Mouse (Mus musculus): Measurements from ENCODE around the gene Lmnb2.
A peak's percentile ranks its signal among the peaks of the same experiment; 100 is the strongest.

Lmnb2 gene

GRCm38 (mm10) chr10:80928586-80929298, 10.7 kb upstream of the Lmnb2 start:
- DNase-seq = peak; percentile 96

GRCm38 (mm10) chr10:80925472-80925871, 7.4 kb upstream of the Lmnb2 start:
- no peak for DNase-seq

GRCm38 (mm10) chr10:80921923-80922322, 3.9 kb upstream of the Lmnb2 start:
- DNase-seq = no peak

- no peak for DNase-seq
Observed at GRCm38 (mm10) chr10:80917336-80917778, 688 bp downstream of the Lmnb2 start.

- no peak for DNase-seq
Observed at GRCm38 (mm10) chr10:80915736-80916135, 2.3 kb downstream of the Lmnb2 start.

- no peak for DNase-seq
Observed at GRCm38 (mm10) chr10:80915260-80915659, 2.8 kb downstream of the Lmnb2 start.

GRCm38 (mm10) chr10:80914253-80914656, 3.8 kb downstream of the Lmnb2 start:
- DNase-seq = no peak

GRCm38 (mm10) chr10:80913364-80914011, 4.6 kb downstream of the Lmnb2 start:
- no peak for DNase-seq

- no peak for DNase-seq
Observed at GRCm38 (mm10) chr10:80911891-80912290, 6.2 kb downstream of the Lmnb2 start.

GRCm38 (mm10) chr10:80911354-80911753, 6.7 kb downstream of the Lmnb2 start:
- no peak for DNase-seq

- no peak for DNase-seq
Observed at GRCm38 (mm10) chr10:80909375-80910162, 8.5 kb downstream of the Lmnb2 start.

GRCm38 (mm10) chr10:80904709-80905108, 13.3 kb downstream of the Lmnb2 start:
- no peak for DNase-seq

GRCm38 (mm10) chr10:80904004-80904693, 13.9 kb downstream of the Lmnb2 start:
- DNase-seq = no peak

GRCm38 (mm10) chr10:80903282-80903681, 14.8 kb downstream of the Lmnb2 start:
- DNase-seq = no peak

- no peak for DNase-seq
Observed at GRCm38 (mm10) chr10:80902273-80902940, 15.6 kb downstream of the Lmnb2 start.

- DNase-seq = no peak
Observed at GRCm38 (mm10) chr10:80901409-80902272, 16.4 kb downstream of the Lmnb2 start.

GRCm38 (mm10) chr10:80900318-80901247, 17.5 kb downstream of the Lmnb2 start, which contains the start of gene Timm13:
TSS of gene Timm13 (minus strand) at chr10:80900969.
- peak; percentile 100 for DNase-seq

- DNase-seq = no peak
Observed at GRCm38 (mm10) chr10:80899591-80900317, 18.3 kb downstream of the Lmnb2 start.

- DNase-seq = no peak
Observed at GRCm38 (mm10) chr10:80899074-80899473, 19.0 kb downstream of the Lmnb2 start.

Measured in right cerebral cortex, adult 18-20 months (tissue).